Mouse (Mus musculus) ES-E14 (cell line): ENCODE data around the gene Cdan1. TPM values are rescaled to one million over a fixed set of nuclear protein-coding genes. Genes with fewer than 3 reads are reported as not detected.

Experiments
- DNase-seq: peaks from one replicate; pipeline ENCODE4 v3.0.0-alpha.2; 2013; ENCODE audit warnings: low read depth, low spot score
- H3K27ac ChIP-seq: 2 replicates; pipeline ENCODE4 v1.5.1; 2012; ENCODE audit warnings: low read depth, mild to moderate bottlenecking, low read length, moderate library complexity, mixed read lengths; ENCODE audit not compliant: poor library complexity, insufficient read depth, severe bottlenecking
- H3K36me3 ChIP-seq: 2 replicates; pipeline ENCODE4 v1.6.1; 2012; ENCODE audit warnings: mild to moderate bottlenecking, low read length, moderate library complexity, mixed read lengths; ENCODE audit not compliant: control insufficient read depth, poor library complexity, insufficient read depth, severe bottlenecking
- H3K4me1 ChIP-seq, 2 experiments: fragments of 150-350 bp in 1 of 2; sonication (generic) in 1 of 2; 2 replicates each; pipeline ENCODE4 v1.6.1; 2012; ENCODE audit warnings: low read length in 2 of 2, mild to moderate bottlenecking in 1 of 2, mixed read lengths in 1 of 2; ENCODE audit not compliant: control insufficient read depth in 2 of 2, insufficient read depth in 2 of 2, poor library complexity in 1 of 2
- H3K4me3 ChIP-seq, 2 experiments: fragments of 150-350 bp in 1 of 2; sonication (generic) in 1 of 2; 2 replicates each; pipeline ENCODE4 v1.5.1; 2012; ENCODE audit warnings: low read length in 2 of 2, low read depth in 1 of 2, mild to moderate bottlenecking in 1 of 2, mixed read lengths in 1 of 2; ENCODE audit not compliant: insufficient read depth in 1 of 2, poor library complexity in 1 of 2, severe bottlenecking in 1 of 2
- H3K9ac ChIP-seq: 2 replicates; pipeline ENCODE4 v1.6.1; 2012; ENCODE audit warnings: low read depth, mild to moderate bottlenecking, low read length, mixed read lengths; ENCODE audit not compliant: poor library complexity, insufficient read depth, severe bottlenecking
- H3K9me3 ChIP-seq: fragments of 150-350 bp; sonication (generic); 2 replicates; pipeline ENCODE4 v1.6.1; 2012; ENCODE audit warnings: low read depth, mild to moderate bottlenecking, low read length; ENCODE audit not compliant: control insufficient read depth, insufficient read depth
- CHD2 ChIP-seq: IDR thresholded peaks from 2 replicates; pipeline ENCODE4 v1.6.1; 2014; ENCODE audit warnings: mild to moderate bottlenecking, low read depth, low read length, inconsistent platforms
- HCFC1 ChIP-seq: IDR thresholded peaks from 2 replicates; pipeline ENCODE4 v1.6.1; 2012; ENCODE audit warnings: low read length, inconsistent platforms, borderline replicate concordance; ENCODE audit not compliant: insufficient read depth
- MAFK ChIP-seq: IDR thresholded peaks from 2 replicates; pipeline ENCODE4 v1.6.1; 2014; ENCODE audit warnings: mild to moderate bottlenecking, low read depth, low read length, inconsistent platforms; ENCODE audit not compliant: insufficient read depth
- ZC3H11A ChIP-seq: IDR thresholded peaks from 2 replicates; pipeline ENCODE4 v1.6.1; 2012; ENCODE audit warnings: low read depth, mild to moderate bottlenecking, inconsistent platforms, low read length, borderline replicate concordance
- ZNF384 ChIP-seq: IDR thresholded peaks from 2 replicates; pipeline ENCODE4 v1.6.1; 2012; ENCODE audit warnings: low read depth, low read length, inconsistent platforms
- in situ Hi-C, 2 experiments: fragments of 600-800 bp; cut with MboI; formaldehyde crosslinking; loops; one replicate each; pipeline ENCODE4 v1.15.1; 2025; ENCODE audit warnings: low sequenced_read_pairs in 2 of 2, inconsistent platforms in 1 of 2; ENCODE audit not compliant: unreplicated experiment in 2 of 2
- total RNA-seq: library from RNA; depleted of rRNA; stranded (reverse); fragments of 300-350 nt; gene quantifications from 2 replicates; pipeline ENCODE4 v1.2.3, GENCODE M21; 2012

The Cdan1 gene
- total RNA-seq, 1 experiment, result 22.4 TPM

GRCm38 (mm10) chr2:120731167-120731862 is 118.6 kb downstream of the Cdan1 start:
- TF ChIP-seq HCFC1 (no peak), MAFK (no peak), CHD2 (no peak), ZC3H11A (no peak), ZNF384 (no peak)
- in situ Hi-C loops, result no loop called here
- peak overlapping the region; percentile 91 for H3K9ac ChIP-seq
- H3K36me3 ChIP-seq, result peaks cover 13% of the 10 kb centered on the region
- no peaks in the 10 kb centered on the region for H3K9me3 ChIP-seq
- peak overlapping the region; percentile 62 for H3K27ac ChIP-seq
- H3K4me1 ChIP-seq, result peaks cover 2 to 6% of the 10 kb centered on the region in 2 experiments; a peak in 2 of 4 replicates
- peak overlapping the region; percentile 86 to 95 for H3K4me3 ChIP-seq
- peak; percentile 86 for DNase-seq

- peak overlapping the region; percentile 86 to 95 for H3K4me3 ChIP-seq
- peak overlapping the region; percentile 91 for H3K9ac ChIP-seq
- H3K4me1 ChIP-seq, result peaks cover 2 to 6% of the 10 kb centered on the region in 2 experiments; a peak in 2 of 4 replicates
- TF ChIP-seq MAFK (no peak), CHD2 (no peak), HCFC1 (no peak)
- peaks cover 16% of the 10 kb centered on the region for H3K36me3 ChIP-seq
- in situ Hi-C loops, result no loop called here
- H3K27ac ChIP-seq, result peak overlapping the region; percentile 62
- no peak for DNase-seq
- no peaks in the 10 kb centered on the region for H3K9me3 ChIP-seq
These were observed 119.2 kb downstream of the Cdan1 start for GRCm38 (mm10) chr2:120730639-120731166.

- in situ Hi-C loops, result no loop called here
- Histone ChIP-seq H3K4me3 (peak overlapping the region; percentile 86 to 95), H3K4me1 (peaks cover 2 to 6% of the 10 kb centered on the region in 2 experiments; a peak in 2 of 4 replicates), H3K9me3 (no peaks in the 10 kb centered on the region), H3K9ac (peak overlapping the region; percentile 65), H3K27ac (no peak overlapping the region), H3K36me3 (peaks cover 21% of the 10 kb centered on the region)
- no peak for DNase-seq
- TF ChIP-seq ZNF384 (no peak), CHD2 (no peak), ZC3H11A (no peak), MAFK (no peak), HCFC1 (no peak)
These were observed 119.9 kb downstream of the Cdan1 start for GRCm38 (mm10) chr2:120729775-120730585.

DNA sequence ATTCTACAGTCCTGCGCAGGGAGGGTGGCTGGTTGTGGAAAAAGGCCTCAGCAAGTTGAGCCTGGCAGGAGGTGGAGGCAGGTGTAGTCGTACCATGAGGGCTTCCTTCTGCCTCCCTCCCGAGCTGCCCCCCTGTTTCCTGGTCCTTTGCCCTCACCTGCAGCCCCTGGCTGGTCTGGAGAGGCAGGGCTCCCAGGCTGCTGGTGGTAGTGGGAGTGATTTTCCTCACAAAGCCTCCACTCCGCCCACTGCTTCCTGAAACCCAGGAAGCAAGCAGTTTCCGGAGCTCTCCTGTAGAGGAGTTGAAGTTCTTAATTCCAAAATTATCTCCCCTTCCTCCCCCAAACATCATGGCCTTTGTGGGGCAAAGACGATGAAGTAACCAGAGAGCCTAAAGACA is 125.8 kb downstream of the Cdan1 start:
- H3K4me1 ChIP-seq, result no peaks in the 10 kb centered on the region
- H3K9me3 ChIP-seq, result no peaks in the 10 kb centered on the region
- TF ChIP-seq ZNF384 (no peak), ZC3H11A (no peak), MAFK (no peak), HCFC1 (no peak), CHD2 (no peak)
- no peak overlapping the region for H3K4me3 ChIP-seq
- H3K9ac ChIP-seq, result no peak overlapping the region
- no peak for DNase-seq
- in situ Hi-C loops, result no loop called here
- no peak overlapping the region for H3K27ac ChIP-seq
- H3K36me3 ChIP-seq, result peaks cover 52% of the 10 kb centered on the region
